Mouse (Mus musculus) brain, embryonic 14.5 days (tissue): ENCODE data around the gene Hoxc6.

Experiments used
- CTCF ChIP-seq: fragments of 200-500 bp; IDR thresholded peaks from 2 replicates; pipeline ENCODE4 v1.5.1; 2012; ENCODE audit warnings: inconsistent platforms, mild to moderate bottlenecking, moderate library complexity, borderline replicate concordance; ENCODE audit not compliant: insufficient read depth, insufficient read length; ENCODE audit errors: extremely low read depth
- POLR2A ChIP-seq: fragments of 200-500 bp; IDR thresholded peaks from 2 replicates; pipeline ENCODE4 v1.6.1; 2012; ENCODE audit warnings: mild to moderate bottlenecking, inconsistent platforms, borderline replicate concordance; ENCODE audit not compliant: poor library complexity, insufficient read depth, insufficient read length, severe bottlenecking; ENCODE audit errors: extremely low read depth

DNA sequence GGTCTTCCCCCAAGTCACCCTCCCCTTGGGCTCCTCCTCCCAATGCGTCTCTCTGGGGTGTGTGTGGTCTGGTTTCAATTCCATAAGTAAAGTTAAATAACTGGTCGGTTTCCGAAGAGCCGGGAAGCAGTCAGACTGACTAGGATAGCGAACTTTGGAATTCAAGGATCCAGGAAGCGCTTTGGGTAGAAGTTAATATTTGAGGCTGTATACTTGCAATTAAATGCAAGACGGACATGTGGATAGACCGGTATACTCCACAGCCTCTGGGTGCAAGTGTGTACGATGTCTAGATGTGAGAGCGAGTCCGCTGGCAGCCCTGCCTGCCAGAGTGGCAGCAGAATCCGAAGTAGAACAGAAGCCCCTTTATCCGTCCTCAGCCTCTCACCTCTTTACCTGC is 35.6 kb upstream of the Hoxc6 start:
- TF ChIP-seq CTCF: no peak
- TF ChIP-seq POLR2A: no peak
